Mouse (Mus musculus) ES-E14 (cell line): Measurements from ENCODE around the gene Zzz3.

ENCODE experiments used
- CHD2 ChIP-seq: IDR thresholded peaks from 2 replicates; pipeline ENCODE4 v1.6.1; 2014; ENCODE audit warnings: mild to moderate bottlenecking, low read depth, low read length, inconsistent platforms
- HCFC1 ChIP-seq: IDR thresholded peaks from 2 replicates; pipeline ENCODE4 v1.6.1; 2012; ENCODE audit warnings: low read length, inconsistent platforms, borderline replicate concordance; ENCODE audit not compliant: insufficient read depth
- MAFK ChIP-seq: IDR thresholded peaks from 2 replicates; pipeline ENCODE4 v1.6.1; 2014; ENCODE audit warnings: mild to moderate bottlenecking, low read depth, low read length, inconsistent platforms; ENCODE audit not compliant: insufficient read depth
- ZC3H11A ChIP-seq: IDR thresholded peaks from 2 replicates; pipeline ENCODE4 v1.6.1; 2012; ENCODE audit warnings: low read depth, mild to moderate bottlenecking, inconsistent platforms, low read length, borderline replicate concordance
- ZNF384 ChIP-seq: IDR thresholded peaks from 2 replicates; pipeline ENCODE4 v1.6.1; 2012; ENCODE audit warnings: low read depth, low read length, inconsistent platforms

DNA sequence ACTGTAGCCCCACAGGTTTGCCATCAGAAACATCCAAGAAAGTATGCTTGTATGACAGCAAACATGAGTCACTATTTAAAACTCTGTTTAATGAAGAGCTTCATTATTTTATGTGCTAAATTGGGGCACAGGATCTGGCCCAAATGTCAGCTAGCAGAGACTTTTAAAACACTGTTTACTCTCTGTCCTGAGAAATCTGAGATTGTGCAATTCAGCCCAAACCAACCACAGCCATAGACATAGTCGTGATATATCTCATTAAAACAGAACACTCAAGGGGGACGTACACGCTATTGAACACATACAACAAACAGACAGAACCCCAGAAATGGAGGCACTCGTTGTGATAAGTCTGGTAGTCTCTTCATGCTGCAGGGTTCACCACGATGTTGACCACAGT, 95.2 kb downstream of the Zzz3 start:
- TF ChIP-seq MAFK (no peak), ZNF384 (no peak), CHD2 (no peak), ZC3H11A (no peak), HCFC1 (no peak)
